Mouse (Mus musculus) ES-Bruce4 (cell line): ENCODE measurements around the gene Ssh1.

Experiments used
- CTCF ChIP-seq: IDR thresholded peaks from one replicate; pipeline ENCODE4 v1.8.1; 2011; ENCODE audit warnings: low read depth, low read length
- EP300 ChIP-seq: IDR thresholded peaks from 2 replicates; pipeline ENCODE4 v1.6.1; 2011; ENCODE audit warnings: low read depth, low read length; ENCODE audit not compliant: insufficient read depth
- POLR2A ChIP-seq: IDR thresholded peaks from one replicate; pipeline ENCODE4 v1.8.1; 2011; ENCODE audit warnings: low read length; ENCODE audit not compliant: insufficient read depth

DNA sequence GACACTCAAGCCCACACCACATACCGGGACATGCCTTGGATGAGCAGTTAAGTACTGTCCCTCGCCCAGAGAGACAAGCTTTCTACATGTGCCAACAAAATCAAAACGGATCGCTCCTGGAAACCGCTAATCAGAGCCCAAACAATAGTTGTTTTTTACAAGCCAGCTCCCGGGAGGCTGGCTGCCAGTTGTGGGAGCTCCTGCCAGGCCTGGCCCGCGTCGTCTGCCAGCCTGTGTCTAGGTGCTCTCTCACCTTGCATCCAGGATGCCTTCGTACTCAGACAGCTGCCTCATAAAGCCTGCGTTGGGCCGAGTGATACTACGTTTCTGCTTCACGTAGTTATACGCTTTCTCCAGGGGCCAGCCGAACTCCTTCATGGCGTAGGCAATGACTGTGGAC is 43.6 kb downstream of the Ssh1 start:
- TF ChIP-seq CTCF (no peak), EP300 (no peak), POLR2A (no peak)
